23 mouse cellular contexts compared by ENCODE assay signal in the genomic region with DNA sequence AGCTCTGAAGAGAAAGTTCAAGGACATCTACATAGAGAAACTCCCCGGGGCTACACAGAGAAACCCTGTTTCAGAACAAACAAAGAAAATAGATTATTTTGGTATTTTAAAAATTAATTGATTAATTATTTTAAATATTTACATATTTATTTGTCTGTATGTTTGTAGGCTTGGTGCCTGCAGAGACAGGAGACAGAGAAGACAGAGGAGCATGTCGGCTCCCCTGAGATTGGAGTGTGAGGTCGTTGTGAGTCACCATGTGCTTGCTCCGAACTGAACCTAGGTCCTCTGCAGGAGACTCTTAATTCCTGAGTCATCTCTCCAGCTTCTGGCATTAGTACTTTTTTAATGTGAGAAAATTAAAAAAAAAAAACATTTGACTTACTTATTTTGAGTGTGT. TPM values are rescaled to one million over a fixed set of nuclear protein-coding genes. Genes with fewer than 3 reads are reported as not detected.
DNase-seq lines count a peak whose midpoint lies in the region; TF ChIP-seq lines count a peak whose summit lies in the region.
"Had no signal": no experiment of that assay in that cellular context is flagged by ENCODE, and none has a peak within 500 bp of the region (broad histone marks: within the 10 kb centered on the region; RNA-seq: fewer than 3 reads in every experiment).

No protein-coding gene starts in this region.

- H3K79me2 ChIP-seq in C2C12 (ENCODE audit: control insufficient read depth, insufficient read depth): peaks cover 99% of the 10 kb centered on the region

- peaks cover 87% of the 10 kb centered on the region for H3K79me3 ChIP-seq in C2C12 (ENCODE audit: low read depth)

- H3K36me3 ChIP-seq in C2C12 (ENCODE audit: control insufficient read depth, insufficient read depth): no peaks in the 10 kb centered on the region
- H3K36me3 ChIP-seq: embryonic facial prominence, embryonic 13.5 days; forebrain, embryonic 12.5 days; forebrain, embryonic 15.5 days; hindbrain, embryonic 12.5 days; hindbrain, embryonic 15.5 days had no signal

- no peaks in the 10 kb centered on the region for H3K27me3 ChIP-seq in C2C12 (ENCODE audit: control insufficient read depth, insufficient read depth, insufficient read length)
- H3K27me3 ChIP-seq: embryonic facial prominence, embryonic 13.5 days; forebrain, embryonic 12.5 days; forebrain, embryonic 15.5 days; hindbrain, embryonic 12.5 days; hindbrain, embryonic 15.5 days; Patski had no signal

- no peak overlapping the region for H3K4me3 ChIP-seq in C2C12 (ENCODE audit: insufficient read depth, poor library complexity, severe bottlenecking)
- H3K4me3 ChIP-seq: embryonic facial prominence, embryonic 10.5 days; embryonic facial prominence, embryonic 13.5 days; erythroblast, embryonic 14.5 days; forebrain, embryonic 12.5 days; forebrain, embryonic 15.5 days; hindbrain, embryonic 12.5 days; hindbrain, embryonic 15.5 days had no signal

- peak; percentile 68 for DNase-seq in adrenal gland, adult 2 months
- no peak for DNase-seq in adrenal gland, postnatal 4 days (ENCODE audit: low spot score in 2 of 2)
- DNase-seq in adrenal gland, postnatal 10 days: peak; percentile 35
- DNase-seq in ovary, adult 18-20 months (ENCODE audit: low spot score): no peak
- DNase-seq in lung, postnatal 36 days: no peak
- DNase-seq in T-cell, adult 2 months (ENCODE audit: low spot score): no peak
- DNase-seq: cerebellum, adult 2 months; cerebellum, adult 9-11 months; cerebellum, postnatal 36 days; embryo, embryonic 11 days; gastrocnemius, postnatal 25 days; heart, adult 18-20 months; kidney, adult 2 months had no signal

- H3ac ChIP-seq in C2C12 (ENCODE audit: control insufficient read depth, insufficient read length, low read depth): no peak overlapping the region

- TF ChIP-seq CTCF in C2C12 (IDR thresholded peaks at IDR 0.05; ENCODE audit: control insufficient read depth, insufficient read depth, insufficient read length): no peak

TF ChIP-seq in C2C12, 6 proteins besides CTCF, POLR2A, EP300 and RAD21:
- TF ChIP-seq MAX (IDR thresholded peaks at IDR 0.05): peak; percentile 58
- TF ChIP-seq USF1 (IDR thresholded peaks at IDR 0.05; ENCODE audit: low read depth): no peak
- TF ChIP-seq FOSL1 (IDR thresholded peaks at IDR 0.05; ENCODE audit: insufficient read depth, low read length, poor library complexity, severe bottlenecking): peak; percentile 36
- no peak for TF ChIP-seq MYOD1 (IDR thresholded peaks at IDR 0.05; ENCODE audit: control insufficient read depth, insufficient read length, low read depth)
- no peak for TF ChIP-seq CEBPB (IDR thresholded peaks at IDR 0.05; ENCODE audit: low read depth)
- TF ChIP-seq MYOG (IDR thresholded peaks at IDR 0.05; ENCODE audit: control insufficient read depth, extremely low read depth, insufficient read length): no peak

RNA-seq across cellular contexts. Expression of a gene that starts 24.2 kb away (rescaled TPM):
- 100 to 1,000 TPM in 1 of 2 experiments, 10 to 100 TPM in 1; 57.7 to 106 TPM for total RNA-seq in adrenal gland, adult 2 months (2021)
- 10.9 and 18.6 TPM in 2 replicates for polyA plus RNA-seq in adrenal gland, adult 2 months (2012; rRNA removed)
- 10 to 100 TPM; 66.2 to 74.8 TPM for total RNA-seq in adrenal gland, postnatal 4 days (2021)
- polyA plus RNA-seq in C2C12 (2012; fragmentation: generic; extraction: Trizol): 25.1 TPM
- 10 to 100 TPM; 60.3 to 67.6 TPM for total RNA-seq in adrenal gland, postnatal 10 days (2021)
- total RNA-seq: hematopoietic stem cell, adult 5-6 weeks had no signal
- polyA plus RNA-seq: erythroblast, embryonic 14.5 days had no signal

Comparison
In these comparisons a context has a peak if more than half of its experiments do, and no peak if none do; other contexts are left out.
1. DNase-seq: peak in adrenal gland, adult 2 months (single experiment) and adrenal gland, postnatal 10 days (single experiment); none in adrenal gland, postnatal 4 days (0 of 2), ovary, adult 18-20 months (single experiment), lung, postnatal 36 days (single experiment) and T-cell, adult 2 months (single experiment).